Mouse (Mus musculus): ENCODE measurements around the gene Crtc3. TPM values are rescaled to one million over a fixed set of nuclear protein-coding genes. Genes with fewer than 3 reads are reported as not detected.
A peak's percentile ranks its signal among the peaks of the same experiment; 100 is the strongest.

The Crtc3 gene
- polyA plus RNA-seq, 1 experiment from 2014 or later, result 16.1 TPM

DNA sequence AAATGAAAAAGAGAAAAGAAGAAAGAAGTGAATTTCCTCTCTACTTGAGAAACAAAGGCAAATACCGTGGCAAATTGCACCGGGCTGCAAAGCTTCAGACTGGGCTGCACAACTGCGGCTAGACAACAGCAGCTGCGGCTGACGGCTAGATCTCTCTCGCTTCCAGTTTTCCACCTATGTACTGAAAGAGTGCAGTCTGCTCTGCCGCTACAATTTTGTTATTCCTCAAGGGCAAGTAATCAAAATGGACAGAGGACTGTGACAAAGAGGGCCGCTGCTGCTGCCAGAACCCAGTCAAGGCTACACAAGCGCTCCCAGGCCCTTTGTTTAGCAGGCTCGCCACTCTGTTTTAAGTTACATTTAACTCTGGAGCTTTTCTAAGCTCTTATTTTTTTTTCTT lies 35.6 kb downstream of the Crtc3 start:
- WGBS, result 30% methylated on average over 10 of the region's 10 CpGs
- Histone ChIP-seq H3K4me2 (ENCODE audit: low read length) (no peak overlapping the region), H3K4me3 (ENCODE audit: low read length) (no peak overlapping the region)

DNA sequence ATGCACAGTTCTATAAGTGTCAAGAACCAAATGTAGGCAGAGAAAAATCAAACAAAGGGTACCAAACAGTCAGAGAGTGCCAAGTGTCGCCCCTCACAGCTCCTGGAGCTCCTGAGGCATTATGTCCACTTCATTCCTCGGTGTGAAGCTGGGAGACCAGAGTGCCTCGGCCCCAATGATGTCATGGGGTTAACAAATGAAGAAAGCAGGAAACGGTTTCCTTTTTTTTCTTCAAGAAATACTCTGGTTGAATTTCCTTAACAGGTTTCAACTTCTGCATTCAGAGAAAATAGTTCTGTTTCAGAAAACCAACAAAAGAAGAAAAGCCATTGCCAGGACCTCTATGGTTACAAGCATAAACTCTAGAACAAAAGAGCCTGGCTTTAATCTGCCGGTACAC lies 36.4 kb downstream of the Crtc3 start:
- H3K9me3 ChIP-seq (ENCODE audit: control insufficient read depth, low read length), result no peaks in the 10 kb centered on the region
- WGBS, result 43% methylated on average over 5 of the region's 5 CpGs
- ATAC-seq, result peak; percentile 57
- H3K4me1 ChIP-seq (ENCODE audit: control insufficient read depth, insufficient read depth, low read depth, low read length), result peaks cover 35% of the 10 kb centered on the region
- no peak overlapping the region for H3K4me3 ChIP-seq (ENCODE audit: low read length)
- H3K27me3 ChIP-seq (replicated peaks; ENCODE audit: control insufficient read depth, insufficient read depth, low read length), result no peaks in the 10 kb centered on the region
- H3K36me3 ChIP-seq (ENCODE audit: control insufficient read depth, insufficient read depth, low read length), result no peaks in the 10 kb centered on the region
- peak overlapping the region; percentile 37 for H3K27ac ChIP-seq (ENCODE audit: low read depth, low read length)
- no peak overlapping the region for H3K9ac ChIP-seq (ENCODE audit: low read depth, low read length)
- no peak overlapping the region for H3K4me2 ChIP-seq (ENCODE audit: low read length)

More for the DNA sequence above, 35.6 kb downstream of the Crtc3 start:
- Histone ChIP-seq H3K9me3 (ENCODE audit: control insufficient read depth, low read length) (no peaks in the 10 kb centered on the region), H3K4me1 (ENCODE audit: control insufficient read depth, insufficient read depth, low read depth, low read length) (peaks cover 37% of the 10 kb centered on the region), H3K9ac (ENCODE audit: low read depth, low read length) (no peak overlapping the region; the same call in 1 of the 2 replicates), H3K27me3 (replicated peaks; ENCODE audit: control insufficient read depth, insufficient read depth, low read length) (no peaks in the 10 kb centered on the region), H3K27ac (ENCODE audit: low read depth, low read length) (peak overlapping the region; percentile 37), H3K36me3 (ENCODE audit: control insufficient read depth, insufficient read depth, low read length) (no peaks in the 10 kb centered on the region)
- ATAC-seq, result no peak

DNA sequence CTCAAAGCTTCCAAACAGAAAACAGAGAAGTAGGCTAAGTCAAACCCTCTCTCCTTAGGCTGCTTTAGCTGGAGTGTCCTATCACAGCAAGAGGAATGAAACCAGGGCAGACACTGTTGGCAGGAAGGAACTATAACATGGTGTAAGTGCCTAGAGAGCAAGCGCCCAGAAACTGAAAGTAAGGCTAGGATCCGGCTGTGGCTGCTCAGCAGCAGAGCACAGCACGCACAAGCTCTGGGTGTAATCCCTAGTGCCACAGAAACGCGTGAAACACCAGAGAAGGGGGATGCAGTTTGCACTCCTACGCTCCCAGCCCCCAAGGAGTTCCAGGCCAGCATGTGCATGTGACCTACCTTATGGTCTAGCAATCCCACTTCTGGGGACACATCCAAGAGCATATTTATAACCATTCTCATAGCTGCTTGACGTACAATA lies 41.2 kb downstream of the Crtc3 start:
- H3K27ac ChIP-seq (ENCODE audit: low read depth, low read length), result no peak overlapping the region
- no peak for ATAC-seq
- no peaks in the 10 kb centered on the region for H3K27me3 ChIP-seq (replicated peaks; ENCODE audit: control insufficient read depth, insufficient read depth, low read length)
- 64% methylated on average over 7 of the region's 7 CpGs for WGBS
- H3K4me2 ChIP-seq (ENCODE audit: low read length), result no peak overlapping the region
- no peak overlapping the region for H3K9ac ChIP-seq (ENCODE audit: low read depth, low read length)
- H3K9me3 ChIP-seq (ENCODE audit: control insufficient read depth, low read length), result no peaks in the 10 kb centered on the region
- H3K4me1 ChIP-seq (ENCODE audit: control insufficient read depth, insufficient read depth, low read depth, low read length), result peaks cover 9% of the 10 kb centered on the region
- H3K36me3 ChIP-seq (ENCODE audit: control insufficient read depth, insufficient read depth, low read length), result no peaks in the 10 kb centered on the region
- H3K4me3 ChIP-seq (ENCODE audit: low read length), result no peak overlapping the region

DNA sequence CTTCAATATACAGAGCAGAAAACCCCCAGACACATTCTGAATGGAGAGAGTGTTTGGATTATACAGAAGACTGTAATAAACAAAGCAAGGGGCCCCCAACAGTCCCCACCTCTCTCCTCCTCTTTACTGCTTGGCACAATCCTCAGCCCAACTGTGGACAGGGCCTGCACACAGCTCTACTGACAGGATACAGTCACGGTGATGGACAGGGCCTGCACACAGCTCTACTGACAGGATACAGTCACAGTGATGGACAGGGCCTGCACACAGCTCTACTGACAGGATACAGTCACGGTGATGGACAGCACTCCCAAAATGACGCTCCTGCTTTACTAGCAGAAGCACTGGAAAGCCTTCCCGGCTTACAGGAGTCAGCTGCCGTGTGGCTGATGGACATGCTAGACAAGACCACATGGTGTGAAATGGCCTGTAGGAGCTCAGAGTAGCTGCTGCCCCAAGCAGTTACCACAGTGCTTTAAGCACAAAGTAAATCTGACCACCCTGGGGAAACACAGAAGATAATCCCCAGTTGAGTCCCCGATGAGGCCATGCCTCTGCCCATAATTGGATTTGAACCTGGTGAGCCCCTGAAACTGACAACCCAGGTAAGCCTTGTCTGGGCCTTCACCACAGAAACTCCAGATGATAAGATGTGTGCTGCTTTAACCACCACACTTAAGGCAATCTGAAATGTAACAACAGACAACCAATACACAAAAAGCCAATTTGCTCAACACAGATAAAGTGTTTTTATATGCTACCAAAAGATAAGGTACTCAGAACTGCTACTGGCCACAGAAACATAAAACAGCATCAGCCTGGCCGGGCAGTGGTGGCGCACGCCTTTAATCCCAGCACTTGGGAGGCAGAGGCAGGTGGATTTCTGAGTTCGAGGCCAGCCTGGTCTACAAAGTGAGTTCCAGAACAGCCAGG lies 42.3 kb downstream of the Crtc3 start:
- Histone ChIP-seq H3K36me3 (ENCODE audit: control insufficient read depth, insufficient read depth, low read length) (no peaks in the 10 kb centered on the region), H3K9me3 (ENCODE audit: control insufficient read depth, low read length) (no peaks in the 10 kb centered on the region), H3K4me2 (ENCODE audit: low read length) (no peak overlapping the region), H3K4me3 (ENCODE audit: low read length) (no peak overlapping the region), H3K4me1 (ENCODE audit: control insufficient read depth, insufficient read depth, low read depth, low read length) (peaks cover 12% of the 10 kb centered on the region), H3K27me3 (replicated peaks; ENCODE audit: control insufficient read depth, insufficient read depth, low read length) (no peaks in the 10 kb centered on the region), H3K27ac (ENCODE audit: low read depth, low read length) (peak overlapping the region; percentile 40; the same call in 1 of the 2 replicates), H3K9ac (ENCODE audit: low read depth, low read length) (no peak overlapping the region)
- WGBS, result 78% methylated on average over 10 of the region's 10 CpGs
- peak; percentile 30; the same call in 1 of the 2 replicates for ATAC-seq

DNA sequence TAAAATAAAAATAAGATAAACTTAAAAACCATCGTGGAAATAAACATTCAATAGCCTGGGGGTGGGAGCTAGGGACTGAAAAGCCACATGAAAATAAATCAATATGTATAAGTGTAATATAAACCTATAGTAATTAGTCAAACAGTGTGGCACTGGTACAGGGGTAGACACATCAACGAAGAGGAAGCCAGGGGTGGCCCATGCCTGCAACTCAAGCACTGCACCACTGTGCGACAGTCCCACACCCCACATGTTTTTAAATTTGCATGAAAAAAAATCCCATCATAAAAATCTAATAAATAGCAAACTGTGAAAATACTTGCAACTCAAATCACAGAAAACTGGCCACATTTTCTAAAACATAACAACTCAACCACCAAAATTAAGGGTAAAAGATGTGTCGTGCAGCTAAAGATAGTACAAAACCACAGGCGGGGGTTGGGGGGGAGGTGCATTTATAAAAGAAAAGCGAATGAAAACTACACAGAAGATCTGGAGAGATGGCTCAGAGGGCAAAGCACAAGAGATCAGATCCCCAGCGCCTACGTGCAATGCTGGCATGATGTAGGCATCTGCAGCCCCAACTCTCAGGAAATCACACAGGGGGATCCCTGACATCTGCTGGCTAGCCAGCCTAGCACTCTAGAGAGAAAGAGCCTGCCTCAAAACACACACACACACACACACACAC lies 45.6 kb downstream of the Crtc3 start:
- Histone ChIP-seq H3K9me3 (ENCODE audit: control insufficient read depth, low read length) (no peaks in the 10 kb centered on the region), H3K4me3 (ENCODE audit: low read length) (no peak overlapping the region), H3K27me3 (replicated peaks; ENCODE audit: control insufficient read depth, insufficient read depth, low read length) (no peaks in the 10 kb centered on the region), H3K4me2 (ENCODE audit: low read length) (no peak overlapping the region), H3K36me3 (ENCODE audit: control insufficient read depth, insufficient read depth, low read length) (no peaks in the 10 kb centered on the region), H3K9ac (ENCODE audit: low read depth, low read length) (no peak overlapping the region), H3K4me1 (ENCODE audit: control insufficient read depth, insufficient read depth, low read depth, low read length) (peaks cover 16% of the 10 kb centered on the region), H3K27ac (ENCODE audit: low read depth, low read length) (no peak overlapping the region)
- no peak for ATAC-seq
- 62% methylated on average over 8 of the region's 8 CpGs for WGBS

DNA sequence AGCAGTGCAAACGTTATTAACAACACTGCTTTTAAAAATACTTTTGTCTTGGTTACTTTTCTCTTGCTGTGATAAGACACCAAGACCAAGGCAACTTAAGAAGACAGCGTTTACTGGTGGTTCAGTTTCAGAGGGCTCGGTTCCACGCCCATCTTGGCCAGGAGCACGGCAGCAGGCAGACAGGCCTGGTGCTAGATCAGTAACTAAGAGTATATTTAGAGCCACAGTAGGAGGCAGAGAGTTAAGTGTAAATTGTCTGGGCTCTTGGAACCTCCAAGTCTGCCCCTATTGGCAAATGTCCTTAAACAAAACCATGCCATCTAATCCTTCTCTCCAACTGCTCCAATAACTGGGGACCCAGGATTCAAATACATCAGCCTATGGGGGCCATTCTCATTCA lies 46.1 kb downstream of the Crtc3 start:
- Histone ChIP-seq H3K27ac (ENCODE audit: low read depth, low read length) (no peak overlapping the region), H3K9me3 (ENCODE audit: control insufficient read depth, low read length) (no peaks in the 10 kb centered on the region), H3K4me1 (ENCODE audit: control insufficient read depth, insufficient read depth, low read depth, low read length) (peaks cover 13% of the 10 kb centered on the region), H3K36me3 (ENCODE audit: control insufficient read depth, insufficient read depth, low read length) (no peaks in the 10 kb centered on the region), H3K4me2 (ENCODE audit: low read length) (no peak overlapping the region), H3K4me3 (ENCODE audit: low read length) (no peak overlapping the region), H3K9ac (ENCODE audit: low read depth, low read length) (no peak overlapping the region), H3K27me3 (replicated peaks; ENCODE audit: control insufficient read depth, insufficient read depth, low read length) (no peaks in the 10 kb centered on the region)
- ATAC-seq, result no peak
- WGBS, result 71% methylated on average over 5 of the region's 5 CpGs

DNA sequence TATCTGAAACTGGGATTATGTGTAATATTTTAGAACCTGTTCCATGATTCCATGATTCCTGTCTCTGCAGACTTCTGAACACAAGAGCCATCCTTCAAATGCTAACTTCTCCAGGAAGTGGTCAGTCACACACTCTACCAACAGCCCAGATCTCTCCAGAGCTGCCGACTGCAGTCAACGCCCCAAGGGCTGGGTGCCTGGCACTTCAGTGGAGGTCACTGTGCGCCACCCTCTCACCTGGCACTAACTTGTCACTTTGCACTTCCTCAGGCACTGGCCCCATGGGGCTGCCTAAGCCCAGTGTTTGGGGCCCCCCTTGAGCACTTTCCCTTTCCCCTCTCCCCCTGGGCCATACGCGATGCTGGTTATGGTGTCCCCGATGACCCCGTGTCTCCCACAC lies 46.8 kb downstream of the Crtc3 start:
- no peaks in the 10 kb centered on the region for H3K9me3 ChIP-seq (ENCODE audit: control insufficient read depth, low read length)
- no peak for ATAC-seq
- WGBS, result 83% methylated on average over 7 of the region's 7 CpGs
- H3K4me3 ChIP-seq (ENCODE audit: low read length), result no peak overlapping the region
- H3K27ac ChIP-seq (ENCODE audit: low read depth, low read length), result no peak overlapping the region
- no peaks in the 10 kb centered on the region for H3K27me3 ChIP-seq (replicated peaks; ENCODE audit: control insufficient read depth, insufficient read depth, low read length)
- H3K36me3 ChIP-seq (ENCODE audit: control insufficient read depth, insufficient read depth, low read length), result no peaks in the 10 kb centered on the region
- no peak overlapping the region for H3K9ac ChIP-seq (ENCODE audit: low read depth, low read length)
- H3K4me1 ChIP-seq (ENCODE audit: control insufficient read depth, insufficient read depth, low read depth, low read length), result peaks cover 15% of the 10 kb centered on the region
- no peak overlapping the region for H3K4me2 ChIP-seq (ENCODE audit: low read length)

DNA sequence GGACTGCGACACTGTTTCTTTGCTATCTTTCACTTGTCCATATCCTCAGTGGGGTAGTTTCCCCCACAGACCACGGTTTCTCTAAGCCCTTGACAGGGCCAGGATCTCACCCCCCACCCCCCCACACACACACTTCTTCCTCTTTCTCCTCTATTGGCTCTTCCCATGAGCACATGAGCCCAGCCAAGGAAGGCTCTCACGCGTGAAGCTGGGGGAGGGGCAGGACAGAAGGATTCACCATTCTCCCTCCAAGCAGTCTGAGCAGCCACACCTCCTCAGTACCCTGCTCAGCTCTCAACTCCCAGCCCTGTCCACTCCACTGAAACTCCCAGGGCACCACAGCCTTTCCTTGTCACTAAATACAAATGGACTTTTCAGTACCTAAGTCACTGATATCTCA lies 47.2 kb downstream of the Crtc3 start:
- 13% methylated on average over 4 of the region's 4 CpGs for WGBS
- H3K9ac ChIP-seq (ENCODE audit: low read depth, low read length), result no peak overlapping the region
- H3K27ac ChIP-seq (ENCODE audit: low read depth, low read length), result no peak overlapping the region
- no peak overlapping the region for H3K4me3 ChIP-seq (ENCODE audit: low read length)
- no peaks in the 10 kb centered on the region for H3K9me3 ChIP-seq (ENCODE audit: control insufficient read depth, low read length)
- ATAC-seq, result peak; percentile 65; the same call in 1 of the 2 replicates
- no peaks in the 10 kb centered on the region for H3K36me3 ChIP-seq (ENCODE audit: control insufficient read depth, insufficient read depth, low read length)
- H3K4me2 ChIP-seq (ENCODE audit: low read length), result no peak overlapping the region
- H3K4me1 ChIP-seq (ENCODE audit: control insufficient read depth, insufficient read depth, low read depth, low read length), result peaks cover 19% of the 10 kb centered on the region
- no peaks in the 10 kb centered on the region for H3K27me3 ChIP-seq (replicated peaks; ENCODE audit: control insufficient read depth, insufficient read depth, low read length)

DNA sequence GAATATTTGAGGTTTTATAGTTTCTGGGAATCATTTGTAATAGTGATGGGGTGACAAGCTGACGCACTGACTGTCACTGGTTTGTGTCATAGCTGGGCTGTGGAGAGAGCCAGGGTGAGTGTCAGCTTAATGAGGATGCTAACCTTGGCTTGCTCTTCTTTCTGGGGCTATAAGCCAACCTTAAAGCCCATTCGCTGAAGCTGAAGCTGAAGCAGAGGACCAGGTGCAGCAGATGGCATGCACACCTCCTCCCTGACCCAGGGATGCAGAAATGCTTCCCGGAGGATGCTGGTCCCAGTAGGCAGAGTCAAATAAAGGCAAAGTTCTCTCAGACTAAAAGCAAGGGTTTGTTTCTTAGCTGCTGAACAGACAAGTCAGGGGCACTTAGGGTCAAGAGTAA lies 48.7 kb downstream of the Crtc3 start:
- Histone ChIP-seq H3K36me3 (ENCODE audit: control insufficient read depth, insufficient read depth, low read length) (no peaks in the 10 kb centered on the region), H3K4me1 (ENCODE audit: control insufficient read depth, insufficient read depth, low read depth, low read length) (peaks cover 25% of the 10 kb centered on the region), H3K4me2 (ENCODE audit: low read length) (no peak overlapping the region), H3K4me3 (ENCODE audit: low read length) (no peak overlapping the region), H3K9me3 (ENCODE audit: control insufficient read depth, low read length) (no peaks in the 10 kb centered on the region), H3K9ac (ENCODE audit: low read depth, low read length) (no peak overlapping the region), H3K27me3 (replicated peaks; ENCODE audit: control insufficient read depth, insufficient read depth, low read length) (no peaks in the 10 kb centered on the region), H3K27ac (ENCODE audit: low read depth, low read length) (no peak overlapping the region)
- no peak for ATAC-seq
- 76% methylated on average over 3 of the region's 3 CpGs for WGBS

Measured in hindbrain, embryonic 16.5 days (tissue).